Mouse (Mus musculus) G1E-ER4 (cell line): Measurements from ENCODE around the gene Gm49353. TPM values are rescaled to one million over a fixed set of nuclear protein-coding genes. Genes with fewer than 3 reads are reported as not detected.

Experiments
- GATA1 ChIP-seq: IDR thresholded peaks from one replicate; pipeline ENCODE4 v1.8.0; 2012; ENCODE audit warnings: low read length, inconsistent platforms
- polyA plus RNA-seq: library from polyadenylated mRNA; stranded (reverse); fragments of >175 nt; gene quantifications from 2 replicates; pipeline ENCODE4 v1.2.3, GENCODE M21; 2012

The Gm49353 gene
- not detected in 2 replicates for polyA plus RNA-seq

- no peak for TF ChIP-seq GATA1
These were observed at the start of gene Gm49353 for GRCm38 (mm10) chr10:29198642-29199041. Gm49353 (plus strand) TSS chr10:29198954.

- TF ChIP-seq GATA1: no peak
These were observed 43.5 kb upstream of the Gm49353 start for GRCm38 (mm10) chr10:29155304-29155703.

- no peak for TF ChIP-seq GATA1
These were observed 37.1 kb upstream of the Gm49353 start for GRCm38 (mm10) chr10:29161664-29162063.

GRCm38 (mm10) chr10:29173778-29174177 lies 25.0 kb upstream of the Gm49353 start:
- TF ChIP-seq GATA1: no peak

- TF ChIP-seq GATA1: no peak
These were observed 23.1 kb upstream of the Gm49353 start for GRCm38 (mm10) chr10:29175656-29176055.

DNA sequence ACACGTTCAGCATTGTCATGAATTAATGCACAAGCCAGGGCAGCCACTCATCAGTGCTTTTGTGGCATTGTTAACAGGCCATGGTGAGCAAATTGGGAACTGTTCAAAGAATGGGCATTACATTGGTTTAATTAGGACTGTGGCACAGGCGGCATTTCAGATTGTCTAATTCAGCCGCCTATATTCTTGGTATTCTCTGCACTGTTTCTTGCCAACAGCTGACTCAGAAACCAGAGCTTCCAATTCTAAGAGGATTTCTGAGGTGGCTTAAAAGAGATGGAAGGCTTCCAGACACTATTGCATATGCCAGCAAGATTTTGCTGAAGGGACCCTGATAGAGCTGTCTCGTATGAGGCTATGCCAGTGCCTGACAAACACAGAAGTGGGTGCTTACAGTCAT lies 21.9 kb upstream of the Gm49353 start:
- TF ChIP-seq GATA1: no peak

- no peak for TF ChIP-seq GATA1
These were observed 20.8 kb upstream of the Gm49353 start for GRCm38 (mm10) chr10:29178003-29178402.

DNA sequence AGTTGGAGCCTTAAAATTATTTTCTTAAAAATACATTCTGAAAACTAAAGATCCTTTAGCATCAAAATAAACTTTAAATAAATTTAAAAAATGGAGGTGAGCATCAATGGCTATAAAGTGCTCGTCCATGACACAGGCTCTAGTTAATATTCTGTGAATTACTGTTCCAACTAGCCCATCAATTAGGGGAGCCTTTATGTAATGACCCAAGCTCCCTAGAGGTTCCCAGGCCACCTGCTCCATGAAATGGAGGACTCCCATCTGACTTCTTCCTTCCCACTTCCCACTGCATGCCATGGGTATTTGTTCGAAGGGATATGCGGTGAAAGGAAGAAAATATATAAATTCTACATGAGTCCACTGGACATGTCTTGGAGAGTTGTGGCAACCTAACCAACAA lies 18.5 kb upstream of the Gm49353 start:
- TF ChIP-seq GATA1: no peak

- TF ChIP-seq GATA1: no peak
These were observed 17.7 kb upstream of the Gm49353 start for GRCm38 (mm10) chr10:29181046-29181445.

- TF ChIP-seq GATA1: no peak
These were observed 5.0 kb upstream of the Gm49353 start for GRCm38 (mm10) chr10:29193769-29194168.

DNA sequence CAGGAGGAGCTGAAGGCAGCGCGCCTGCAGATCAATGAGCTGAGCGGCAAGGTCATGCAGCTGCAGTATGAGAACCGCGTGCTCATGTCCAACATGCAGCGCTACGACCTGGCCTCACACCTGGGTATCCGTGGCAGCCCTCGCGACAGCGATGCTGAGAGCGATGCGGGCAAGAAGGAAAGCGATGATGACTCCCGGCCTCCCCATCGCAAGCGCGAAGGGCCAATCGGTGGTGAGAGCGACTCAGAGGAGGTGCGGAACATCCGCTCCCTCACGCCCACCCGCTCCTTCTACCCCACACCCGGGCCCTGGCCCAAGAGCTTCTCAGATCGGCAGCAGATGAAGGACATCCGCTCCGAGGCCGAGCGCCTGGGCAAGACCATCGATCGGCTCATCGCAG lies 1.9 kb upstream of the Gm49353 start:
- TF ChIP-seq GATA1: no peak

- no peak for TF ChIP-seq GATA1
These were observed 1.1 kb downstream of the Gm49353 start for GRCm38 (mm10) chr10:29199835-29200234.

- TF ChIP-seq GATA1: no peak
These were observed 1.9 kb downstream of the Gm49353 start for GRCm38 (mm10) chr10:29200609-29201008.

GRCm38 (mm10) chr10:29206730-29207129 lies 8.0 kb downstream of the Gm49353 start:
- TF ChIP-seq GATA1: no peak

DNA sequence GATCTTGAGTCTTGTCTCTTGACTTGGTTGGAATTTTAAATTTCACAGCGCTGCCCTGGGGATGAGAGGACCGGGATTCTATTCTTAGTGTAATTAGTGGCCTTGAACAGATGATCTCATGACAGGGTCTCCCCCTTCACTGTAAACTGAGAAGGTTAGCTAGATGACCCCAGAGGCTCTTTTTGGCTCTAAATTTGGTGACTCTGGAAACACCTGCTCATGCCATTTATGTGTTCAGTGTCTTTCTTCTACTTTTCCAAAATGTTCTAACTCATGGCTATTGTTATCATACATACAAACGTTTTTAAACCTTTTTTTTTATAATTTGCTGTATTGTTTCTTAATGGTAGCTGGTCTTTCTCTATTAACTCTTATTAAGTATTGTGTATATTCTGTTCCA lies 10.0 kb downstream of the Gm49353 start:
- TF ChIP-seq GATA1: no peak

GRCm38 (mm10) chr10:29211453-29211852 lies 12.7 kb downstream of the Gm49353 start, which contains the start of gene 9330159F19Rik:
9330159F19Rik (plus strand) TSS chr10:29211606.
- TF ChIP-seq GATA1: no peak

GRCm38 (mm10) chr10:29213534-29214100 lies 14.9 kb downstream of the Gm49353 start:
- TF ChIP-seq GATA1: no peak

GRCm38 (mm10) chr10:29216957-29217356 lies 18.2 kb downstream of the Gm49353 start:
- no peak for TF ChIP-seq GATA1
